Mouse (Mus musculus): ENCODE results near the gene Rgs6. TPM values are rescaled to one million over a fixed set of nuclear protein-coding genes. Genes with fewer than 3 reads are reported as not detected.

The Rgs6 gene
- polyA plus RNA-seq, 1 experiment: 0.58 TPM

GRCm38 (mm10) chr12:83141164-83141563 lies 553.1 kb downstream of the Rgs6 start:
- Histone ChIP-seq H3K36me3 (ENCODE audit: control insufficient read depth, insufficient read depth, low read length, poor library complexity, severe bottlenecking) (no peaks in the 10 kb centered on the region), H3K27ac (ENCODE audit: insufficient read depth, low read length) (no peak overlapping the region), H3K4me1 (ENCODE audit: control insufficient read depth, insufficient read depth, low read length) (no peaks in the 10 kb centered on the region), H3K4me3 (ENCODE audit: low read depth, low read length) (no peak overlapping the region), H3K9ac (ENCODE audit: low read depth, poor library complexity, severe bottlenecking) (no peak overlapping the region), H3K27me3 (ENCODE audit: control insufficient read depth, insufficient read depth, low read length, poor library complexity, severe bottlenecking) (no peaks in the 10 kb centered on the region), H3K9me3 (replicated peaks; ENCODE audit: control insufficient read depth, insufficient read depth, low read length, poor library complexity, severe bottlenecking) (no peaks in the 10 kb centered on the region)
- TF ChIP-seq POLR2A (IDR thresholded peaks at IDR 0.05; ENCODE audit: insufficient read depth, low read length) (no peak), EP300 (IDR thresholded peaks at IDR 0.05; ENCODE audit: insufficient read depth, low read depth, low read length) (no peak), CTCF (IDR thresholded peaks at IDR 0.05; ENCODE audit: low read depth, low read length) (no peak)

GRCm38 (mm10) chr12:83142507-83142906 lies 554.4 kb downstream of the Rgs6 start:
- no peaks in the 10 kb centered on the region for H3K4me1 ChIP-seq (ENCODE audit: control insufficient read depth, insufficient read depth, low read length)
- TF ChIP-seq EP300 (IDR thresholded peaks at IDR 0.05; ENCODE audit: insufficient read depth, low read depth, low read length) (no peak), CTCF (IDR thresholded peaks at IDR 0.05; ENCODE audit: low read depth, low read length) (no peak), POLR2A (IDR thresholded peaks at IDR 0.05; ENCODE audit: insufficient read depth, low read length) (no peak)
- H3K27ac ChIP-seq (ENCODE audit: insufficient read depth, low read length): no peak overlapping the region

GRCm38 (mm10) chr12:83143071-83143470 lies 555.0 kb downstream of the Rgs6 start:
- Histone ChIP-seq H3K4me3 (ENCODE audit: low read depth, low read length) (no peak overlapping the region), H3K9ac (ENCODE audit: low read depth, poor library complexity, severe bottlenecking) (no peak overlapping the region), H3K4me1 (ENCODE audit: control insufficient read depth, insufficient read depth, low read length) (no peaks in the 10 kb centered on the region), H3K27me3 (ENCODE audit: control insufficient read depth, insufficient read depth, low read length, poor library complexity, severe bottlenecking) (no peaks in the 10 kb centered on the region), H3K9me3 (replicated peaks; ENCODE audit: control insufficient read depth, insufficient read depth, low read length, poor library complexity, severe bottlenecking) (no peaks in the 10 kb centered on the region), H3K36me3 (ENCODE audit: control insufficient read depth, insufficient read depth, low read length, poor library complexity, severe bottlenecking) (no peaks in the 10 kb centered on the region), H3K27ac (ENCODE audit: insufficient read depth, low read length) (no peak overlapping the region)
- TF ChIP-seq EP300 (IDR thresholded peaks at IDR 0.05; ENCODE audit: insufficient read depth, low read depth, low read length): no peak
- TF ChIP-seq CTCF (IDR thresholded peaks at IDR 0.05; ENCODE audit: low read depth, low read length): no peak
- no peak for TF ChIP-seq POLR2A (IDR thresholded peaks at IDR 0.05; ENCODE audit: insufficient read depth, low read length)

More at GRCm38 (mm10) chr12:83142507-83142906, 554.4 kb downstream of the Rgs6 start:
- Histone ChIP-seq H3K9me3 (replicated peaks; ENCODE audit: control insufficient read depth, insufficient read depth, low read length, poor library complexity, severe bottlenecking) (no peaks in the 10 kb centered on the region), H3K4me3 (ENCODE audit: low read depth, low read length) (no peak overlapping the region), H3K9ac (ENCODE audit: low read depth, poor library complexity, severe bottlenecking) (no peak overlapping the region), H3K27me3 (ENCODE audit: control insufficient read depth, insufficient read depth, low read length, poor library complexity, severe bottlenecking) (no peaks in the 10 kb centered on the region), H3K36me3 (ENCODE audit: control insufficient read depth, insufficient read depth, low read length, poor library complexity, severe bottlenecking) (no peaks in the 10 kb centered on the region)

DNA sequence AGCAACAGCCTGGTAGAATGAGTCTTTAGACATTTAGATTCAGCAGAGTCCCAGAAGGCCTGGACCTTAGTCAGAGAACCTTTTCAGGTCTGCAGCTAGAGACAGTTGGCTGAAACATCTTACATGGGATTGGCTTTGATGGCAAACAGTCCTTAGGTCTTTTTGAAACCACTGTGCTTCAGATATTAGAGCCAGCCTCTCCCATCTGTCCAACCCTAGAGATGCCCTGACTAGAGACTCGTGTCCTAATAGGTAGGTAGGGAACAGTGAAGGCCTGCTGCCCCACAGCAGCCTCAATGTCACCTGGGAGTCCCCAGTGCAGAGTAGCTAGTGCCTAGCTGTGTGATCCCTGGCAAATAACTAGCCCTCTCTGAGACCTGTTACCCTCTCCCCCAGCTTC lies 555.5 kb downstream of the Rgs6 start:
- Histone ChIP-seq H3K27me3 (ENCODE audit: control insufficient read depth, insufficient read depth, low read length, poor library complexity, severe bottlenecking) (no peaks in the 10 kb centered on the region), H3K9me3 (replicated peaks; ENCODE audit: control insufficient read depth, insufficient read depth, low read length, poor library complexity, severe bottlenecking) (no peaks in the 10 kb centered on the region), H3K4me3 (ENCODE audit: low read depth, low read length) (no peak overlapping the region), H3K27ac (ENCODE audit: insufficient read depth, low read length) (no peak overlapping the region), H3K36me3 (ENCODE audit: control insufficient read depth, insufficient read depth, low read length, poor library complexity, severe bottlenecking) (no peaks in the 10 kb centered on the region), H3K9ac (ENCODE audit: low read depth, poor library complexity, severe bottlenecking) (no peak overlapping the region), H3K4me1 (ENCODE audit: control insufficient read depth, insufficient read depth, low read length) (no peaks in the 10 kb centered on the region)
- TF ChIP-seq EP300 (IDR thresholded peaks at IDR 0.05; ENCODE audit: insufficient read depth, low read depth, low read length): no peak

GRCm38 (mm10) chr12:83145074-83145473 lies 557.0 kb downstream of the Rgs6 start:
- no peaks in the 10 kb centered on the region for H3K27me3 ChIP-seq (ENCODE audit: control insufficient read depth, insufficient read depth, low read length, poor library complexity, severe bottlenecking)
- no peaks in the 10 kb centered on the region for H3K36me3 ChIP-seq (ENCODE audit: control insufficient read depth, insufficient read depth, low read length, poor library complexity, severe bottlenecking)
- H3K9ac ChIP-seq (ENCODE audit: low read depth, poor library complexity, severe bottlenecking): no peak overlapping the region
- no peak overlapping the region for H3K4me3 ChIP-seq (ENCODE audit: low read depth, low read length)
- no peaks in the 10 kb centered on the region for H3K4me1 ChIP-seq (ENCODE audit: control insufficient read depth, insufficient read depth, low read length)
- H3K9me3 ChIP-seq (replicated peaks; ENCODE audit: control insufficient read depth, insufficient read depth, low read length, poor library complexity, severe bottlenecking): no peaks in the 10 kb centered on the region
- TF ChIP-seq POLR2A (IDR thresholded peaks at IDR 0.05; ENCODE audit: insufficient read depth, low read length): no peak
- no peak for TF ChIP-seq EP300 (IDR thresholded peaks at IDR 0.05; ENCODE audit: insufficient read depth, low read depth, low read length)
- no peak for TF ChIP-seq CTCF (IDR thresholded peaks at IDR 0.05; ENCODE audit: low read depth, low read length)
- no peak overlapping the region for H3K27ac ChIP-seq (ENCODE audit: insufficient read depth, low read length)

- Histone ChIP-seq H3K9ac (ENCODE audit: low read depth, poor library complexity, severe bottlenecking) (no peak overlapping the region), H3K9me3 (replicated peaks; ENCODE audit: control insufficient read depth, insufficient read depth, low read length, poor library complexity, severe bottlenecking) (no peaks in the 10 kb centered on the region), H3K4me3 (ENCODE audit: low read depth, low read length) (no peak overlapping the region), H3K27ac (ENCODE audit: insufficient read depth, low read length) (no peak overlapping the region), H3K27me3 (ENCODE audit: control insufficient read depth, insufficient read depth, low read length, poor library complexity, severe bottlenecking) (no peaks in the 10 kb centered on the region), H3K36me3 (ENCODE audit: control insufficient read depth, insufficient read depth, low read length, poor library complexity, severe bottlenecking) (no peaks in the 10 kb centered on the region), H3K4me1 (ENCODE audit: control insufficient read depth, insufficient read depth, low read length) (no peaks in the 10 kb centered on the region)
- TF ChIP-seq POLR2A (IDR thresholded peaks at IDR 0.05; ENCODE audit: insufficient read depth, low read length) (no peak), EP300 (IDR thresholded peaks at IDR 0.05; ENCODE audit: insufficient read depth, low read depth, low read length) (no peak), CTCF (IDR thresholded peaks at IDR 0.05; ENCODE audit: low read depth, low read length) (no peak)
These were observed 557.8 kb downstream of the Rgs6 start for GRCm38 (mm10) chr12:83145902-83146301.

Data from ES-Bruce4 (cell line).